Mouse (Mus musculus) forebrain, embryonic 12.5 days (tissue): ENCODE measurements around the gene Plaur. TPM values are rescaled to one million over a fixed set of nuclear protein-coding genes. Genes with fewer than 3 reads are reported as not detected.
A peak's percentile ranks its signal among the peaks of the same experiment; 100 is the strongest.

Experiments
- ATAC-seq: fragments of 200-750 bp; cut with Nextera tagmentation; 2 replicates; pipeline ENCODE4 v1.8.0; 2017; ENCODE audit warnings: moderate TSS enrichment; ENCODE audit not compliant: low FRiP score
- H3K27ac ChIP-seq: fragments of 300-500 bp; sonication (generic); 2 replicates; pipeline ENCODE4 v1.5.1; 2016; ENCODE audit warnings: mild to moderate bottlenecking
- H3K27me3 ChIP-seq: fragments of 300-500 bp; sonication (generic); 2 replicates; pipeline ENCODE4 v1.6.1; 2016; ENCODE audit warnings: mild to moderate bottlenecking
- H3K36me3 ChIP-seq: fragments of 300-500 bp; sonication (generic); replicated peaks from 2 replicates; pipeline ENCODE4 v1.6.1; 2016; ENCODE audit warnings: mild to moderate bottlenecking
- H3K4me1 ChIP-seq: fragments of 300-500 bp; sonication (generic); 2 replicates; pipeline ENCODE4 v1.6.1; 2016
- H3K4me2 ChIP-seq: fragments of 300-500 bp; sonication (generic); 2 replicates; pipeline ENCODE4 v1.6.1; 2016; ENCODE audit warnings: mild to moderate bottlenecking, moderate library complexity
- H3K4me3 ChIP-seq: fragments of 300-500 bp; sonication (generic); replicated peaks from 2 replicates; pipeline ENCODE4 v1.5.1; 2016; ENCODE audit warnings: mild to moderate bottlenecking
- H3K9ac ChIP-seq: fragments of 300-500 bp; sonication (generic); 2 replicates; pipeline ENCODE4 v1.6.1; 2016; ENCODE audit warnings: mild to moderate bottlenecking
- H3K9me3 ChIP-seq: fragments of 300-500 bp; sonication (generic); 2 replicates; pipeline ENCODE4 v1.6.1; 2016
- WGBS: fragments of 180-500 bp; shearing (Covaris S2); methylation state at CpG from one replicate; pipeline ENCODE4 v1.1.7; 2016; 5-methylcytosine and 5-hydroxymethylcytosine counted together
- polyA plus RNA-seq: library from polyadenylated mRNA; unstranded; fragments of >200 nt; fragmentation: Nextera tagmentation; extraction: Ambion mirVana; gene quantifications from 2 replicates; pipeline ENCODE4 v1.2.1, GENCODE M21; 2016

Plaur gene
- polyA plus RNA-seq, 1 experiment from 2014 or later: 1.2 TPM

GRCm38 (mm10) chr7:24429413-24430112 is 32.7 kb upstream of the Plaur start:
- no peak for ATAC-seq
- WGBS: 77% methylated on average over 16 of the region's 16 CpGs

GRCm38 (mm10) chr7:24430551-24431345 is 31.5 kb upstream of the Plaur start:
- WGBS: 93% methylated on average over 15 of the region's 15 CpGs
- ATAC-seq: no peak
- Histone ChIP-seq H3K9me3 (0 out of 2 replicates have a peak, but pooled peaks cover 12% of the 10 kb centered on the region), H3K9ac (no peak overlapping the region), H3K27me3 (peaks cover 8% of the 10 kb centered on the region; the same call in 1 of the 2 replicates), H3K36me3 (no peaks in the 10 kb centered on the region), H3K4me1 (no peaks in the 10 kb centered on the region), H3K27ac (no peak overlapping the region), H3K4me2 (no peak overlapping the region), H3K4me3 (no peak overlapping the region)

More at GRCm38 (mm10) chr7:24429413-24430112, 32.7 kb upstream of the Plaur start:
- no peak overlapping the region for H3K9ac ChIP-seq
- H3K36me3 ChIP-seq: no peaks in the 10 kb centered on the region
- H3K27ac ChIP-seq: no peak overlapping the region
- H3K4me3 ChIP-seq: no peak overlapping the region
- H3K27me3 ChIP-seq: peaks cover 8% of the 10 kb centered on the region; the same call in 1 of the 2 replicates
- H3K9me3 ChIP-seq: 0 out of 2 replicates have a peak, but pooled peaks cover 12% of the 10 kb centered on the region
- H3K4me2 ChIP-seq: no peak overlapping the region
- H3K4me1 ChIP-seq: no peaks in the 10 kb centered on the region

- H3K27ac ChIP-seq: no peak overlapping the region
- H3K4me1 ChIP-seq: no peaks in the 10 kb centered on the region
- H3K4me2 ChIP-seq: no peak overlapping the region
- no peak overlapping the region for H3K4me3 ChIP-seq
- 81% methylated on average over 11 of the region's 11 CpGs for WGBS
- H3K27me3 ChIP-seq: peaks cover 8% of the 10 kb centered on the region; the same call in 1 of the 2 replicates
- H3K9ac ChIP-seq: no peak overlapping the region
- H3K36me3 ChIP-seq: no peaks in the 10 kb centered on the region
- 0 out of 2 replicates have a peak, but pooled peaks cover 12% of the 10 kb centered on the region for H3K9me3 ChIP-seq
- no peak for ATAC-seq
Observed at GRCm38 (mm10) chr7:24431713-24432112, 30.6 kb upstream of the Plaur start.

GRCm38 (mm10) chr7:24435305-24435704 is 27.0 kb upstream of the Plaur start:
- Histone ChIP-seq H3K9me3 (0 out of 2 replicates have a peak, but pooled peaks cover 12% of the 10 kb centered on the region), H3K36me3 (no peaks in the 10 kb centered on the region), H3K27ac (no peak overlapping the region), H3K4me1 (no peaks in the 10 kb centered on the region), H3K9ac (0 out of 2 replicates have a peak overlapping the region, but pooled peaks have one; percentile 7), H3K27me3 (peaks cover 8% of the 10 kb centered on the region; the same call in 1 of the 2 replicates), H3K4me3 (no peak overlapping the region), H3K4me2 (no peak overlapping the region)
- WGBS: 76% methylated on average over 5 of the region's 5 CpGs
- no peak for ATAC-seq

- peaks cover 2% of the 10 kb centered on the region; the same call in 1 of the 2 replicates for H3K27me3 ChIP-seq
- H3K4me1 ChIP-seq: no peaks in the 10 kb centered on the region
- H3K4me3 ChIP-seq: no peak overlapping the region
- WGBS: 82% methylated on average over 10 of the region's 10 CpGs
- no peak overlapping the region for H3K27ac ChIP-seq
- ATAC-seq: no peak
- H3K9me3 ChIP-seq: 0 out of 2 replicates have a peak, but pooled peaks cover 2% of the 10 kb centered on the region
- H3K4me2 ChIP-seq: no peak overlapping the region
- H3K9ac ChIP-seq: no peak overlapping the region
- no peaks in the 10 kb centered on the region for H3K36me3 ChIP-seq
Observed at GRCm38 (mm10) chr7:24437981-24438380, 24.3 kb upstream of the Plaur start.

- 83% methylated on average over 6 of the region's 6 CpGs for WGBS
- ATAC-seq: no peak
- no peaks in the 10 kb centered on the region for H3K9me3 ChIP-seq
- H3K36me3 ChIP-seq: no peaks in the 10 kb centered on the region
- H3K27me3 ChIP-seq: no peaks in the 10 kb centered on the region
- H3K4me1 ChIP-seq: no peaks in the 10 kb centered on the region
- no peak overlapping the region for H3K27ac ChIP-seq
- H3K9ac ChIP-seq: no peak overlapping the region
- no peak overlapping the region for H3K4me2 ChIP-seq
- H3K4me3 ChIP-seq: no peak overlapping the region
Observed at GRCm38 (mm10) chr7:24439191-24439590, 23.1 kb upstream of the Plaur start.

GRCm38 (mm10) chr7:24439891-24440290 is 22.4 kb upstream of the Plaur start:
- Histone ChIP-seq H3K4me3 (no peak overlapping the region), H3K36me3 (no peaks in the 10 kb centered on the region), H3K9ac (no peak overlapping the region), H3K9me3 (no peaks in the 10 kb centered on the region), H3K4me1 (no peaks in the 10 kb centered on the region), H3K4me2 (no peak overlapping the region), H3K27ac (no peak overlapping the region), H3K27me3 (no peaks in the 10 kb centered on the region)
- ATAC-seq: no peak
- 84% methylated on average over 7 of the region's 7 CpGs for WGBS

- H3K4me2 ChIP-seq: no peak overlapping the region
- no peak overlapping the region for H3K27ac ChIP-seq
- WGBS: 17% methylated on average over 1 of the region's 1 CpGs
- H3K4me1 ChIP-seq: no peaks in the 10 kb centered on the region
- H3K27me3 ChIP-seq: no peaks in the 10 kb centered on the region
- ATAC-seq: no peak
- no peak overlapping the region for H3K9ac ChIP-seq
- no peaks in the 10 kb centered on the region for H3K36me3 ChIP-seq
- no peak overlapping the region for H3K4me3 ChIP-seq
- no peaks in the 10 kb centered on the region for H3K9me3 ChIP-seq
Observed at GRCm38 (mm10) chr7:24441785-24442184, 20.5 kb upstream of the Plaur start.

- Histone ChIP-seq H3K4me1 (no peaks in the 10 kb centered on the region), H3K27ac (no peak overlapping the region), H3K36me3 (no peaks in the 10 kb centered on the region), H3K4me2 (no peak overlapping the region), H3K4me3 (no peak overlapping the region), H3K9me3 (no peaks in the 10 kb centered on the region), H3K27me3 (no peaks in the 10 kb centered on the region), H3K9ac (no peak overlapping the region)
- WGBS: 81% methylated on average over 8 of the region's 8 CpGs
- ATAC-seq: no peak
Observed at GRCm38 (mm10) chr7:24442313-24442712, 20.0 kb upstream of the Plaur start.

- H3K9ac ChIP-seq: no peak overlapping the region
- H3K36me3 ChIP-seq: no peaks in the 10 kb centered on the region
- no peaks in the 10 kb centered on the region for H3K9me3 ChIP-seq
- no peak overlapping the region for H3K4me2 ChIP-seq
- H3K27ac ChIP-seq: no peak overlapping the region
- 0 out of 2 replicates have a peak, but pooled peaks cover 3% of the 10 kb centered on the region for H3K27me3 ChIP-seq
- ATAC-seq: no peak
- no peak overlapping the region for H3K4me3 ChIP-seq
- WGBS: 91% methylated on average over 9 of the region's 9 CpGs
- no peaks in the 10 kb centered on the region for H3K4me1 ChIP-seq
Observed at GRCm38 (mm10) chr7:24445266-24445926, 16.9 kb upstream of the Plaur start.

GRCm38 (mm10) chr7:24446697-24447340 is 15.5 kb upstream of the Plaur start:
- H3K9ac ChIP-seq: no peak overlapping the region
- H3K27ac ChIP-seq: no peak overlapping the region
- no peaks in the 10 kb centered on the region for H3K9me3 ChIP-seq
- H3K36me3 ChIP-seq: no peaks in the 10 kb centered on the region
- 79% methylated on average over 7 of the region's 7 CpGs for WGBS
- H3K4me2 ChIP-seq: no peak overlapping the region
- no peak for ATAC-seq
- 0 out of 2 replicates have a peak, but pooled peaks cover 3% of the 10 kb centered on the region for H3K27me3 ChIP-seq
- H3K4me3 ChIP-seq: no peak overlapping the region
- H3K4me1 ChIP-seq: no peaks in the 10 kb centered on the region
